Mouse (Mus musculus) MEL (cell line): ENCODE measurements around the gene Olfr1424. TPM values are rescaled to one million over a fixed set of nuclear protein-coding genes. Genes with fewer than 3 reads are reported as not detected.
"Not testable (repeated sequence)": the region's sequence is repeated elsewhere in the genome, so short reads cannot be mapped to it uniquely, and the experiment has no call there.

Experiments used
- DNase-seq: peaks from one replicate; pipeline ENCODE4 v3.0.0; 2011; ENCODE audit warnings: low read depth, low spot score
- H3K27ac ChIP-seq: 2 replicates; pipeline ENCODE4 v1.5.1; 2012; ENCODE audit warnings: low read depth, mild to moderate bottlenecking, control low read depth, low read length, moderate library complexity; ENCODE audit not compliant: control insufficient read depth
- H3K27me3 ChIP-seq, 2 experiments: fragments of 150-350 bp in 1 of 2; sonication (generic) in 1 of 2; 2 replicates each; pipeline ENCODE4 v1.6.1; 2012; ENCODE audit warnings: low read length in 2 of 2, mild to moderate bottlenecking in 2 of 2, improper control_type of control experiment in 1 of 2, moderate library complexity in 1 of 2; ENCODE audit not compliant: insufficient read depth in 2 of 2, control insufficient read depth in 1 of 2
- H3K36me3 ChIP-seq, 2 experiments: 2 replicates each; pipeline ENCODE4 v1.6.1; 2012 to 2014; ENCODE audit warnings: low read length in 2 of 2, improper control_type of control experiment in 1 of 2, inconsistent platforms in 1 of 2, mild to moderate bottlenecking in 1 of 2; ENCODE audit not compliant: insufficient read depth in 2 of 2, control insufficient read depth in 1 of 2
- H3K4me1 ChIP-seq, 2 experiments: fragments of 150-350 bp in 1 of 2; sonication (generic) in 1 of 2; 2 replicates each; pipeline ENCODE4 v1.6.1; 2012; ENCODE audit warnings: low read length in 2 of 2, improper control_type of control experiment in 1 of 2, mild to moderate bottlenecking in 1 of 2; ENCODE audit not compliant: insufficient read depth in 2 of 2, control insufficient read depth in 1 of 2
- H3K4me3 ChIP-seq, 2 experiments: fragments of 150-350 bp in 1 of 2; sonication (generic) in 1 of 2; 2 replicates each; pipeline ENCODE4 v1.5.1; 2012; ENCODE audit warnings: low read depth in 2 of 2, low read length in 2 of 2, mild to moderate bottlenecking in 2 of 2, moderate library complexity in 2 of 2, control low read depth in 1 of 2, improper control_type of control experiment in 1 of 2; ENCODE audit not compliant: control insufficient read depth in 1 of 2, insufficient read depth in 1 of 2
- H3K79me2 ChIP-seq: 2 replicates; pipeline ENCODE4 v1.6.1; 2012; ENCODE audit warnings: mild to moderate bottlenecking, low read length, moderate library complexity; ENCODE audit not compliant: control insufficient read depth, poor library complexity, insufficient read depth
- H3K9ac ChIP-seq: 2 replicates; pipeline ENCODE4 v1.6.1; 2012; ENCODE audit warnings: low read depth, mild to moderate bottlenecking, control low read depth, low read length, moderate library complexity; ENCODE audit not compliant: control insufficient read depth, poor library complexity, severe bottlenecking
- H3K9me3 ChIP-seq: fragments of 150-350 bp; sonication (generic); replicated peaks from 2 replicates; pipeline ENCODE4 v1.6.1; 2012; ENCODE audit warnings: mild to moderate bottlenecking, low read length, improper control_type of control experiment, moderate library complexity; ENCODE audit not compliant: insufficient read depth
- BHLHE40 ChIP-seq: IDR thresholded peaks from 2 replicates; pipeline ENCODE4 v1.6.1; 2012; ENCODE audit warnings: low read depth, mild to moderate bottlenecking, inconsistent platforms, low read length, improper control_type of control experiment, borderline replicate concordance
- CHD1 ChIP-seq: IDR thresholded peaks from 2 replicates; pipeline ENCODE4 v1.6.1; 2012; ENCODE audit warnings: low read depth, mild to moderate bottlenecking, inconsistent platforms, low read length, improper control_type of control experiment
- CTCF ChIP-seq, 3 experiments: IDR thresholded peaks in 2 of 3; conservative IDR thresholded peaks in 1 of 3; 2 replicates each; pipeline ENCODE4 v1.5.1; 2011 to 2012; ENCODE audit warnings: low read length in 3 of 3, low read depth in 2 of 3, mild to moderate bottlenecking in 2 of 3, improper control_type of control experiment in 1 of 3, inconsistent platforms in 1 of 3, mixed read lengths in 1 of 3, moderate library complexity in 1 of 3; ENCODE audit not compliant: control insufficient read depth in 1 of 3, insufficient read depth in 1 of 3, poor library complexity in 1 of 3, severe bottlenecking in 1 of 3
- E2F4 ChIP-seq: IDR thresholded peaks from 2 replicates; pipeline ENCODE4 v1.6.1; 2011; ENCODE audit warnings: low read depth, low read length, improper control_type of control experiment, borderline replicate concordance
- ELF1 ChIP-seq: IDR thresholded peaks from 2 replicates; pipeline ENCODE4 v1.6.1; 2014; ENCODE audit warnings: low read depth, mild to moderate bottlenecking, inconsistent platforms, low read length, improper control_type of control experiment, moderate library complexity
- GABPA ChIP-seq: IDR thresholded peaks from 2 replicates; pipeline ENCODE4 v1.6.1; 2012; ENCODE audit warnings: low read depth, mild to moderate bottlenecking, inconsistent platforms, low read length, improper control_type of control experiment, moderate library complexity
- KAT2A ChIP-seq: conservative IDR thresholded peaks from 2 replicates; pipeline ENCODE4 v1.6.1; 2012; ENCODE audit warnings: low read depth, low read length, improper control_type of control experiment, inconsistent platforms
- MAFK ChIP-seq: IDR thresholded peaks from 2 replicates; pipeline ENCODE4 v1.6.1; 2011; ENCODE audit warnings: low read depth, mild to moderate bottlenecking, low read length, improper control_type of control experiment, borderline replicate concordance
- MYB ChIP-seq: IDR thresholded peaks from 2 replicates; pipeline ENCODE4 v1.6.1; 2011; ENCODE audit warnings: mild to moderate bottlenecking, low read depth, low read length, improper control_type of control experiment
- NELFE ChIP-seq: IDR thresholded peaks from 2 replicates; pipeline ENCODE4 v1.6.1; 2011; ENCODE audit warnings: low read depth, low read length, improper control_type of control experiment
- POLR2A ChIP-seq, 2 experiments: IDR thresholded peaks; 2 replicates each; pipeline ENCODE4 v1.6.1; 2011 to 2012; ENCODE audit warnings: low read length in 2 of 2, mild to moderate bottlenecking in 2 of 2, control low read depth in 1 of 2, improper control_type of control experiment in 1 of 2, low read depth in 1 of 2, moderate library complexity in 1 of 2; ENCODE audit not compliant: control insufficient read depth in 1 of 2, insufficient read depth in 1 of 2, poor library complexity in 1 of 2
- POLR2AphosphoS5 ChIP-seq: IDR thresholded peaks from 2 replicates; pipeline ENCODE4 v1.6.1; 2012; ENCODE audit warnings: low read depth, borderline replicate concordance, mild to moderate bottlenecking, inconsistent platforms, low read length, moderate library complexity, mixed read lengths
- RCOR1 ChIP-seq: IDR thresholded peaks from 2 replicates; pipeline ENCODE4 v1.6.1; 2012; ENCODE audit warnings: low read depth, mild to moderate bottlenecking, inconsistent platforms, low read length, improper control_type of control experiment
- SMC3 ChIP-seq: IDR thresholded peaks from 2 replicates; pipeline ENCODE4 v1.6.1; 2011; ENCODE audit warnings: low read depth, low read length, improper control_type of control experiment
- TBP ChIP-seq: IDR thresholded peaks from 2 replicates; pipeline ENCODE4 v1.8.0; 2011; ENCODE audit warnings: low read depth, low read length, improper control_type of control experiment
- UBTF ChIP-seq: IDR thresholded peaks from 2 replicates; pipeline ENCODE4 v1.6.1; 2012; ENCODE audit warnings: low read depth, mild to moderate bottlenecking, inconsistent platforms, low read length, improper control_type of control experiment, moderate library complexity, borderline replicate concordance; ENCODE audit not compliant: insufficient read depth
- ZKSCAN1 ChIP-seq: IDR thresholded peaks from 2 replicates; pipeline ENCODE4 v1.6.1; 2012; ENCODE audit warnings: low read depth, mild to moderate bottlenecking, inconsistent platforms, low read length, improper control_type of control experiment, moderate library complexity
- ZMIZ1 ChIP-seq: IDR thresholded peaks from 2 replicates; pipeline ENCODE4 v1.6.1; 2012; ENCODE audit warnings: low read depth, mild to moderate bottlenecking, inconsistent platforms, low read length, improper control_type of control experiment, moderate library complexity
- ZNF384 ChIP-seq: IDR thresholded peaks from 2 replicates; pipeline ENCODE4 v1.6.1; 2012; ENCODE audit warnings: low read depth, mild to moderate bottlenecking, inconsistent platforms, low read length, improper control_type of control experiment
- polyA plus RNA-seq, 2 experiments: library from polyadenylated mRNA; stranded (reverse) in 1 of 2; unstranded in 1 of 2; fragments of >175 nt in 1 of 2; fragments of >200 nt in 1 of 2; gene quantifications; 2 replicates each; pipeline versions ENCODE4 v1.2.1 to v1.2.4; 2012; ENCODE audit warnings: low replicate concordance in 2 of 2, low read depth in 1 of 2; ENCODE audit not compliant: insufficient read length in 2 of 2, insufficient read depth in 1 of 2, missing spikeins in 1 of 2
- total RNA-seq: library from RNA; depleted of rRNA; stranded (reverse); fragments of 300-350 nt; gene quantifications from 2 replicates; pipeline ENCODE4 v1.2.3, GENCODE M21; 2012; rRNA removed

Olfr1424 gene
- not detected in 2 replicates for total RNA-seq
- polyA plus RNA-seq, result not detected

- H3K9ac ChIP-seq, H3K36me3 ChIP-seq, DNase-seq, H3K4me1 ChIP-seq, H3K27me3 ChIP-seq, H3K4me3 ChIP-seq, H3K9me3 ChIP-seq, H3K79me2 ChIP-seq, H3K27ac ChIP-seq: not testable (repeated sequence)
Measured at GRCm38 (mm10) chr19:12062582-12062981, at the start of gene Olfr1424. TSS of gene Olfr1424 (minus strand) at chr19:12062682.

GRCm38 (mm10) chr19:12104541-12104940 lies 42.1 kb upstream of the Olfr1424 start:
- Histone ChIP-seq H3K36me3 (no peaks in the 10 kb centered on the region), H3K27ac (no peak overlapping the region), H3K4me3 (no peak overlapping the region), H3K79me2 (no peaks in the 10 kb centered on the region), H3K27me3 (0 out of 4 replicates have a peak, but pooled peaks cover 0 to 1% of the 10 kb centered on the region in 2 experiments), H3K4me1 (no peaks in the 10 kb centered on the region), H3K9me3 (no peaks in the 10 kb centered on the region), H3K9ac (no peak overlapping the region)
- TF ChIP-seq ELF1, result no peak
- no peak for TF ChIP-seq BHLHE40
- TF ChIP-seq NELFE, result no peak
- no peak for TF ChIP-seq POLR2AphosphoS5
- TF ChIP-seq SMC3, result no peak
- TF ChIP-seq UBTF, result no peak
- no peak for TF ChIP-seq ZKSCAN1
- no peak for TF ChIP-seq CHD1
- no peak for TF ChIP-seq MAFK
- no peak for TF ChIP-seq ZMIZ1
- no peak for TF ChIP-seq RCOR1
- no peak for TF ChIP-seq KAT2A
- no peak for TF ChIP-seq E2F4
- TF ChIP-seq TBP, result no peak
- TF ChIP-seq GABPA, result no peak
- no peak for TF ChIP-seq MYB
- TF ChIP-seq ZNF384, result no peak
- TF ChIP-seq CTCF (IDR thresholded peaks at IDR 0.05 in 2 of 3, conservative IDR thresholded peaks at IDR 0.05 in 1 of 3; ENCODE audit: control insufficient read depth in 1 of 3, insufficient read depth in 1 of 3, low read depth in 2 of 3, low read length in 3 of 3, poor library complexity in 1 of 3, severe bottlenecking in 1 of 3), result no peak
- TF ChIP-seq POLR2A (IDR thresholded peaks at IDR 0.05; ENCODE audit: control insufficient read depth in 1 of 2, insufficient read depth in 1 of 2, low read depth in 1 of 2, low read length in 2 of 2, poor library complexity in 1 of 2), result no peak
- no peak for DNase-seq
